Mouse (Mus musculus) c-Kit-negative CD71-positive TER-119-positive erythroid progenitor cells, embryonic 14.5 days (primary cell): Measurements from ENCODE around the gene Sgk1.

Experiments used
- DNase-seq: peaks from one replicate; pipeline ENCODE4 v3.0.0-alpha.2; 2013; ENCODE audit warnings: low read depth, low spot score

Sgk1 gene

DNA sequence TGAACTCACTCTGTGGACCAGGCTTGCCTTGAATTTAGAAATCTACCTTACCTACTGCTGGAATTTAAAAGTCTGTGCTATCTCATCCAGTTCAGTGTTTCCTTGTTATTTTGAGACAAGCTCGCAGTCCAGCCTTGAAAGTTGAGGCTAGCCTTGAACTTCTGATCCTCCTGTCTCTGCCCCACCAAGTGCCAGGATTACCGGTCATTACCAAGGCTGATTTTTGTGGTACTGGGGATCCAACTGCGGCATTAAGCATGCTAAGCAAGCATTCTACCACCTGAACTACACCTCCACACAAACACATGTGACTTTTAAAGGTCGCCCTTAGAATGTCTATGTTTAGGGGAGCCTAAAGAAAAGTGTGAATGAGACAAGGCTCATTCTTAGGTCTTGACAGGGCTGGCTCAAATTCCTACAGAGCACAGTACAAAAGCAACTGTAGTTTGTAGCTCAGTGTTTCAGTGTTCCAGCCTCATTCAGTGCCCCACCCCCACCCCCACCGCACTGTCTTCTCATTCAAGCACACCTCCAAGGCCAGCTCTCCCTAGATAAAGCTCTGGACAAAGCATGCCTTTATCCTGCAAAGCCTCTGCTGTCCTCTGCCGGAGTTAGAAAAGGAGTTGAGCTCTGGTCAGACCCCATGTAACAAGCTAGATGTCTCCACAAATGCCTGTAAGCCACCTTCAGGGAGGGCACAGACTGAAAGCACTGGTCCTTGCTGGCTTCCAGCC, 36.2 kb downstream of the Sgk1 start:
- no peak for DNase-seq

DNA sequence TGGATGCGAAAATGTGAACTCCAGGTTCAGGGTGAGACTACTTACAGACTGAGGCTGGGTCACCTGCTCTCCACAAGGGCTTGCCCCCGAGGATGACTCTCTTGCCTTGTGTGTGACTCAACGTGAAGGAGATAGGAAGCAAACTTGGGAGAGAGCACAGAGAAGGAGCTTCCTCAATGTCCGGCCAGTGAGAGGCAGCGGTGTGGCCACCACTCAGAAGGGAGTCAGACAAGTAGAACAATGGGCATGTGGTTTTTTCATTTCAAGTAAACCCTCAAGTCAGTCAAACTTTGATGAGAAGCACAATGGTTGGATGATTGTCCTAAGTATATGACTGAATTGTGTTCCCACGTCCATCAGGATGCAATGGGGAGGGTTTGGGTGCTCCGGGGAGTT, 36.8 kb downstream of the Sgk1 start:
- no peak for DNase-seq

GRCm38 (mm10) chr10:21920611-21921010, 38.6 kb downstream of the Sgk1 start:
- no peak for DNase-seq

DNA sequence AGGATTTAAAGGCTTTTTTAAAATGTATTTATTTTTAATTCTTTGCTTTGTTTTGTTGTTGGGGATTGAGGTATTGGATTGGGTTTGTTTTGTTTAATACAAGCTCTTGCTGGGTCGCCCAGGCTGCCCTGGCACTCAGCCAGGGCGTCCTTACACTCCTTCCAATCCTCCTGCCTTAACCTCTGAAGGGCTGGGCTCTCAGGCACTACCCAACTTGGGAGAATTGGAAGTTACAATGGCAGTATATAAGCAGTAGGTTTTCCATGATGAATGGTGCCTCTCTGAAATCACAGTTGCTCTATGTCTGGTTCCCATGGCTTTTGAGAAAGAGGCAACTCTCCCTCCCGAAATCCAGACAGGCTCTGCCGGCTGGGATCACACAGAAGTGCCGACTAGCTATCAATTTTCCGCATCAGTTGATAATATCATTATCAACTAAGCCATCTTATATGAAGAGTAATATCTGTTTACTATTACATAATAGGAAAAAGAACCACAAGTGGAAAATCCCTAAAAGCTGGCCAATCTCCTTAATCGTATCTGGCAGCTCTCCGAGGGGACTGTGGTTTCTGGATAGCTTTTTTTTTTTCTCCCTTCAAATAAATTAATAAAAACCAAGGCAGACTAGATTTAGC, 40.8 kb downstream of the Sgk1 start:
- DNase-seq, result no peak

DNA sequence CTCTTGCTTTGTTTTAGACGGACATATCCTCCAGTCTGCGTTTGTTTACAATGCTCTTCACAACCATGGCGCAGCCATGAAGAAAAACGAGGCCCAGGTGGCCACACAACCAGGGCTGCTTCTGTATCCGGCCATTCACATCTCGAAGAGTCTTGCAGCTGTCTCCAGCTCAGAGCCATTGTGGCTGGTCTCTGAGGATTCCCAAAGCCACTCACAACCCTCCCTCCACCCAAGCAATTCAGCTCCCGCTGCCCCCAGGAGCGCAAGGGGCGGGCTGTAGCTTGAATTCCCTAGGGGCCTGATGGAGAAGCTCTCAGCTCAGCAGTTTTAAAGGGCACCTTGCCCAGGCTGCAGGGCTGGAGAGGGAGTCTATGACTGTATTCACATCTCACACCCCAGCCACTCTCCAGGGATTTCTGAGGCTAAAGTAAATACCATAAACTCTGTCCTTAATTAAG, 41.5 kb downstream of the Sgk1 start:
- DNase-seq, result no peak

GRCm38 (mm10) chr10:21924051-21924720, 42.2 kb downstream of the Sgk1 start:
- no peak for DNase-seq

- DNase-seq, result no peak
Measured at GRCm38 (mm10) chr10:21926941-21927340, 45.0 kb downstream of the Sgk1 start.

DNA sequence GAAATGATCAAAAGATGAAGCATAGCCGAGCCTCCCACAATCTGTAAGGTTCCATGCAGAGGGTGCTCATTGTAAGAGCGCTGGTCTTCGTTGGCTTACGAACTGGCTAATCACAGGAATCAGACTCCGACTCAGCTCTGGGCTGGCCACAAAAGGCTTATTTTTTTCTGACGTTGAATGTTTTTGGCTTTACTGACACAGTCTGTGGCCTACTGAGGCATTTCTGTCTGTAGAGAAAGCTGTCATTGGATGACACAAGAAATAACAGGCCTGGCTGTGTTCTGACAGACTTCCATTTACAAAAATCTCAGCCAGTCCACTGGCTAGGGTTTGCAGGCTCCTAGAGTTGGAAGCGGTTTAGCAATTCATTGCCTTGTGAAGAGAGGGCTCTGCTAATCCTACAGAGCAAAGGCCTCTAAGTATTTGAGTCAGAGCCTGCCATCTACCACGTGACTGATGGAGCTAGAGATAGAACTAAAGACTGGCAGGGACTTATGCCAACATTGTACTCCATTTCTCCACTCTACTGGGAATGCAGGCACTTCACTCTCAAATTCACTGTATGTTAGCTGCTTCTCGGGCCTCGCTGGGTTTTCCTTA, 48.9 kb downstream of the Sgk1 start:
- no peak for DNase-seq

- no peak for DNase-seq
Measured at GRCm38 (mm10) chr10:21932791-21933190, 50.8 kb downstream of the Sgk1 start.

GRCm38 (mm10) chr10:21934826-21935225, 52.8 kb downstream of the Sgk1 start:
- no peak for DNase-seq

- no peak for DNase-seq
Measured at GRCm38 (mm10) chr10:21936513-21937221, 54.7 kb downstream of the Sgk1 start.

- no peak for DNase-seq
Measured at GRCm38 (mm10) chr10:21937222-21937605, 55.2 kb downstream of the Sgk1 start.

DNA sequence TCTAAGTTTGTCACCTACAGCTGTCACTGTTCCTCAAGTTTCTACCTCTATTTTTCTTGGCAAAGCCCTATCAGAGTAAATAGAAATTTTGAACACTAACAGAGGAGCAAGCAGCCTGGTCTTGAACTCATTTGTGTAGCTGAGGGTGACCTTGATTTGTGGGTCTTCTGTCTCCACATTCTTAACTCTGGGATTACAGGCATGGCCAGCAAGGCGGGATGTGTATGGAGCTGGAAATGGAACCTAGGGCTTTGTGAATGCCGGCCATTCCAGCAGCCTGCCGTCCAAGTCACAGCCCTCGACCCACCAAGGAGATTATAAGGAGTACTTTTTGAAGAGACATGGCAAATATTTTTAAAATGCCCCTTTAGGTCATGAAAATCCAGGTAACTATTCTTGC, 56.2 kb downstream of the Sgk1 start:
- DNase-seq, result no peak

- DNase-seq, result no peak
Measured at GRCm38 (mm10) chr10:21941235-21941634, 59.3 kb downstream of the Sgk1 start.

GRCm38 (mm10) chr10:21943145-21943700, 61.2 kb downstream of the Sgk1 start:
- DNase-seq, result no peak

GRCm38 (mm10) chr10:21945195-21945594, 63.2 kb downstream of the Sgk1 start:
- no peak for DNase-seq

DNA sequence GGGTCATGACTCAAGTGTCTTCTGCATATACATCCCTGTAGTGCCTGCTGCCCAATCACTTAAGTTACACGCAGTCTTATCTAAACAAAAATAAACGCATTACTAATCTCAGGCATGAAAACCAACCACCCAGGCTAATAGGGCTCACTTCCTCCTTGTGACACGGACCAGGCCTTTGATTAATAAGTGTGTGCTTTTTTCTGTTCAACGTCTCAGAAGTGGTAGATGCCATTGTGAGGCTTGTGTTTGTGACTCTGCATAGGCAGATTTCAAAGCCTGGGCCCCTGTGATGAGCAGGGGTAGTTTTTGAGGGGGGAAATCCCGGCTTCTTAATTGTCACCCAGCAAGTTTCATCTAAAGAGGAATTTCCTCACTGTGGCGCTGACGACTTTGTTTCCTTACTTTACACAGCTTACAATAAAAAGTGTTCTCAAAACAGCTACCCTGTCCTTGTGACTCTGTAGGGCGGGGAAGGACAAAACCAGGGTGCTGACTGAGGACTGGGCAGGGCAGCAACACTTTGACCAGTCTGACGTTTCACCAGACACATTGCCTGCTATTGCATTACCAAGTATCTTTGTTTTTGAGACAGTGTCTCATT, 64.9 kb downstream of the Sgk1 start:
- DNase-seq, result no peak

DNA sequence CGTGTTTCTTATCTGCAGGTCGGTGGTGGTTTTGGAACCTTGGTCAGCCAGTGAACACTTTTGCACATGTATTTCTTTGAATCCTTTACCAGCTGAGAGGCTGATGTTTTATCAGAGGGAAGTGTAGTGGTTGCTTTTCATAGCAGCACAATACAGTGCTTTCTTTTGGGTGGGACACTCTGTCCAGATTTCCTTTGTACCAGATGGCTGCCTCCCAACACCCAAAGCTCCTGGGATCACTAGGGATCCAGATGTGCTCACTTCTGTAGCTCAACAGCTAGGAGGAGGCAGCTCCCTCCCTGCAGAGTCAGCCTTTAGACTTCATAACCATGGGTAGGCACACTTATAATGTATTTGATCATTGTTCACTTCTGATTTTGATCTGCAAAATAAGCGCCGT, 70.5 kb downstream of the Sgk1 start:
- no peak for DNase-seq

DNA sequence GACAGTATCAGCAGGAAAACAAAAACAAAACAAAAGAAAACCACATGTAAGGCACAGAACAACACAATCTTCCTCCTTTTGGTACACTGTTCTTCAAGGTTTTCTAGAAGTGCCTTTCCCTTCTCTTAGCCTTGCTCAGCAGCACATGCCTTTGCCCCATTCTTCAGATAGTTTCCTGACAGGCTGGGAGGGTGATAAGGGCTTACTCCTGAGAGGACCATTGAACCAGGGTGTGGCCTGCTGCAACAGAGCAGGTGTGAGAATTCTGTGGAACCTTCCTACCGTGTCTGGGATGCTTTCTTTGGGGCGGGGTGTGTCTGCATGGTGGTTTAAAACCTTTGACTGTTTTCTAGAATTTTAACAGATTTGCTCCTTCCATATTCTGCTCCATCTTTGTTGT, 79.1 kb downstream of the Sgk1 start:
- no peak for DNase-seq

DNA sequence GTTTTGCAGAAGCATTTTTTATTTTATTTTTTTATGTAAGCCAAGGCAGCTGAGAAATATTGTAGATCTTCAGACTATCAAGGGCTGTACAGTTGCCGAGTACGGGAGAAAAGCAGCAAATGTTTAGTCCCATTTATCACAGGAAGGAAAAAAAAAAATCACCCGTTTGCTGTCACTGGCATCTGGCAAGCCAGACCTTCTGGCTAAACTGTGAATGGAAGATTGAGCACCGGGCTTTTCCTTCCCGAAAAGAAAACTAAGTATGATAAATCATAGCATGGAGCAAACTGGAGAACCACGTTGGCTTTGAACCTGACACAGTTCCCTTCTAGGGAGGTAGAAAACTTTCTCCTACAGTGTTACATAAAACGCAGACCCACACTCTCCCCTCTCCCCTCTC, 81.0 kb downstream of the Sgk1 start:
- no peak for DNase-seq

GRCm38 (mm10) chr10:21973676-21974075, 91.7 kb downstream of the Sgk1 start:
- DNase-seq, result no peak
